Mouse (Mus musculus): ENCODE results near the gene Kcnk10. TPM values are rescaled to one million over a fixed set of nuclear protein-coding genes. Genes with fewer than 3 reads are reported as not detected.

The Kcnk10 gene
- total RNA-seq, 2 experiments from 2014 or later, result not detected

DNA sequence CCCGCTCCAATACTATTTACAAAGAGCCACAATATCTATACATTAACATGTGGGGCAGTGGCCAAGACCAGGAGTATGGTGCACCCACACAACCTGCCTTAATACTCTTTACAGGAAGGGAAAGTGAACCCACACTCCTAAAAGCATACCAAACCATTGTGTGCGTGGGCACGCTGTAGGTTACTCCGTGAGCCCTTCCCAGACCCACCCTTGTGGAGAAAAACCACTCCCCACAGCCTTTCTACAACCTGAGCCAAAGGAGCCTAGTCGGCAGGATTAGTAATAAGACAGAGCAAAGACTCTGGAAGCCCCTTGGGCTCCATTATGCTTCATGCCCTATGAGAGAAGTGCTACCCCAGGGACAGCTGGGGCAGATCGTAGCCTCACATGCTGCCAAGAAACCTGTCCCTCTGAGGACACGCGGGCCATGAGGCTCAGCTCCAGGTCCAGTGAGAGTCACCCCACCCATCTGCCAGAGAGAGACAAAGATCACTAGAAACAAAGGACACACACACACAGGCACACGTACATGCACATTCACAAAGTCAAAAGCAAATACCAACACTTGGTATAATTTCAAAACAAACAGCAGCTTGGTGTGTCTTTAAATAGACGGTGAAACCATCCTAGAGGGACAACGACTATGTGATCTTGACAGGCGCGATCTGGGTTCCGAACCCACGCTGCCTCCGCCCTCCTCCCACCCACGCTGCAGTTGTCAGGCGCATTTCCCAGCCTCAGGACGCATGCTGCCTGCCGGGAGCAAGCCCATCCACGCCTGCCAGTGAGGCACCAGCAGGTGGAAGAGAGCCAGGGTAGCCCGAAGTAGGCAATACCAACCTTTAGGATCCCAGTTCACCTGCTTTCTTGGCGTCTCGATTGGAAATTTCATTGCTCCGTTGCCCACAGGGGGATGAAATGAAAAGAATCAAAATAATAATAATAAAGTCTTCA lies 4.5 kb downstream of the Kcnk10 start:
- no peak for ATAC-seq (replicated peaks; ENCODE audit: low FRiP score, poor library complexity, severe bottlenecking)

DNA sequence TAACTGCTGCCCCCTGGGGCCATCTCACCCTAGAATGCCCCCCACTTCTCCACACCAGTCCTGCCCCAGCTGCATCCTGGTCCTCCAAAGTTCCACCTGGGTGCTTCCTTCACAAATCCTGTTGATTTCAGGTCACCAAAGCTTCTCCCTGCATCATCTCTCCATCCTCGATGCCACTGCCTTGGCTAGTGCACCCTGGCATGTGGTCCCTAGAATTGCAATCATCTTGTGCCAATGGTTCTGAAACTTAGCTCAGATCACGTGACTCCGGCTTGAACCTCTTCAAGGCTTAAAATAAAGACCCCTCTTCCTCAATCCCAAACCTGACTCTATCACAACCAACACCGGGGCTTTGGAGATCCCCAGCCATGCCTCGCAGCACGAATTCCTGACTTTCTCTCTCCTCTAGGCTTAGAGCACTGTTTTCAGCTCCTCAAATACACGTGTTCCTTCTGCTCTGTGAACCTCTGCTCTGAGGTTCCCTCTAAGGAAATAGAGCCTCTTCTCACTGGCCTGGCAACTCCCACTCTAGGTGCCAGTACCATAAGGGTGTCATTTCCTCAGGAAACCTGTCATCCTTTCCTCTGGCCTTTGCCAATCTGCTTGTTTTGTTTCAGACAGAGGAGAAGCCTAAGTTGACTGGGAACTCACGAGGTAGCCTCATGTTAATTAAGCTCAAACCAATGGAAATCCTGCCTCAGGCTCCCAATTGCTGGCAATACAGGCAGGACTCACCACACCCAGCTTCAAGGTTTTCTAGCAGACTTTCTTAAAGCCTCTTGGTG lies 6.0 kb downstream of the Kcnk10 start:
- no peak for ATAC-seq (replicated peaks; ENCODE audit: low FRiP score, poor library complexity, severe bottlenecking)

DNA sequence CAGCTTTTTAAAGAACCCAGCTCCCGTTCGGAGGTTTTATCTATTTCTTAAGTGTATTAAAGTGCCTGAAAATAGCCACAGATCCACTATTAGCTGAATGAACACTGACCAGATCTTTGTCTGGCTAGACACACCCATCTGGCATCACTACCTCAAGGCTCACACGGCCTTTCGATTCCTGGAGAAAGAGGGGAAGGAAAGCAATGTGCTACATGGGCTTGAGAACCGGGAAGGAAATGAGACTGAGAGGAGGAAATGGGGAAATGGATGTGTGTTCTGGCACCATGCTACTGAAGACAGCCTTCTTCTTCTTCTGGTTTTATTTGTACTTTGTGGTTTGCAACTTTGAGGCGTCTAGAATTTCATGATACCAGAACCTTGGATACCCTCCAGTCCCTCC lies 8.7 kb downstream of the Kcnk10 start:
- no peak for ATAC-seq (replicated peaks; ENCODE audit: low FRiP score, poor library complexity, severe bottlenecking)

DNA sequence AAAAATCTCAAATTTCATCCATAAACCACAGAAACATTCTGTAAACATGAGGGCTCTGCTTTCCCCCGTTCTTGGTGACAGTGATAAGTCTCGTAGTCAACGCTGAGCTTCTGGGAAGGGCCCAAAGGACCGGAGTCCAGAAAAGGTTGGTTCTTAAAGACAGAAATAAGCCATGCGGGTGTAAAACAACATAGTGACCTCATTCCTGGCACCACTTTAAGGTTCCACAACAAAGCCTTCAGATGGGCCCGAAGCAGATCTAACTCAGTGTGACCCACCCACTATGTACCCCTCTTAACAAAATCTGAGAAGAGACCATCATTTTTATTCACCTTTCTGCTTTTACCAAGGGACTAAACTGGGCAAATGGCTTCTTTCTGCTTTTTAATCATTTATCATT lies 10.2 kb downstream of the Kcnk10 start:
- ATAC-seq (replicated peaks; ENCODE audit: low FRiP score, poor library complexity, severe bottlenecking), result no peak

DNA sequence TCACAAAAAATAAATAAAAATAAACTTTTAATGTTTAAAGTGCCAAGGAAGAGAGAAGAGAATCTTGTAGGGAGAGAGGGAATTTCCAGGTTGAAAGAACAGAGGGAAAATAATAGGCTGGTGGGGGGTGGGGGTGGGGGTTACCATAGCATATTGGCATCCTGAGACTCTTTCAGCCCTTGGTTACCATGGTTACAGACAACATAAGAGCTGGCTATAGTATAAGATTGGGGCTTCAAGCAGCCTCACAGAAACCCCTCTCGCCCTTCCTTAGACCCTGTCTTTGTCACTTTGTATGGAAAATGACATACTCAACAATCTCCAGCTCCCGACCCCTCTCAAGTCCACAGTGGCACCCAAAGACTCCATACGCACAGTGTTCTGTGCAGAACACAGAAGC lies 13.7 kb downstream of the Kcnk10 start:
- ATAC-seq (replicated peaks; ENCODE audit: low FRiP score, poor library complexity, severe bottlenecking), result no peak

DNA sequence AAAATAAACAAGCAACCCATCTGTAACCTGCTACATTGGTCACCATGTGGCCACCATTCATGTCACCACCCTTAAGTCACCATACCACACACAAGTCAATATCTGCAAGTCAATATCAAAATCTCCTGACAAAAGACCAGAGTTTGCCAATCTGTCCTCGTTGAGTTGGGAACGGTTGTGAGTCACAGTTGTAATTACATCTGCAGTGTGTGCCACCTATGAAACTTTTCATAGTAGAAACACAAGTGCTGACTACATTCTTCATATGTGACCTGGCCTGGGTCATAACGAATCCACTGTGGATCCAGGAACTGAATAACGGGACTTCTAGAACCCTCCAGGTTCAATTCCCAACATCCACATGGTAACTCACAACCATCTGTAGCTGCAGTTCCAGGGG lies 14.8 kb downstream of the Kcnk10 start:
- ATAC-seq (replicated peaks; ENCODE audit: low FRiP score, poor library complexity, severe bottlenecking), result no peak

DNA sequence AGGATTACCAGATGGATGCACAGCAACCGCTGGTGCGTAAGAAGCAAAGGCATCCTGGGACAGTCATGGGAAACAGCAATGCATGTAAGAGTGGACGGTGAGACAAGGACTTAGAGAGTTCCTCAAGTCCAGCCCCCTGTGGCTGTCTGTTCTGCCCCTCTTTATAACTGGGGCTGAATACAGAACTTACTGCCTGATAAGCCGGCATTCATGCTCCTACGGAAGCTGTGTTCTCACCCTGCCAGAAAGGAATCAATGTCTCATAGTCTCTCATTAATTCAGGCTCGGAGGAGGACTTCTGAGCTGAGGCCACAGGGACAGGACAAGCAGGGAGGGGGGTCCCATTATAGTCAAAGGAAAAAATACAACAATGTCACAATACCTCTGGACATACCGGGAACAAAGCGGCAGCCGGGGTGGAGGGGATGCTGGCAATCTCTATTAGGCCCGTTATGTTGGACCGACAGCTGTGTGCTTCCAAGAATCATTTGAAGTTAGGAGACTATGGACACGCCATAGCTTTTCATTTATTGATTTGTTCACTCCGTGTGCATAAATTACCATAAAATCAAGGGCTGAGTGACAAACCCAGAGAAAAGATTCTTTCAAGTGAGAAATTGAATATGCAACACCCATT lies 15.7 kb downstream of the Kcnk10 start:
- ATAC-seq (replicated peaks; ENCODE audit: low FRiP score, poor library complexity, severe bottlenecking), result no peak

DNA sequence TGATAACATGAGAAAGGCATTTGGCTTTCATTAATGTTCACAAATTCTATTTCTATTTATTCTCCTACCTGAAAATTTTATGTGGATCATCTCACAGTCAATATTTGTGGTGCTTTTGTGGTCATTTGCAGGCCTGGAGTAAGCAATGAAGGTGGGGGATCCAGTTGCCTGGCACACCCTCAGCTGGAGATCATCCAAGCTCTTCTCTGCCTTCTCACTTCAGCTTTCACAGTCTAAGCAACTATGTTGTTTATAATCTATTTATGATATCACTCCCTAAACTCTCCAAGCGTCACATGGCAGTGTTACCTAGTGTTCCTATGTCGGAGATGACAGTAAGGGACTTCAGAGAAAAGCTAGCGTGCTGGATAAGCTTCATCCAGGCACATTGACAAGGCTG lies 18.1 kb downstream of the Kcnk10 start:
- ATAC-seq (replicated peaks; ENCODE audit: low FRiP score, poor library complexity, severe bottlenecking), result no peak

DNA sequence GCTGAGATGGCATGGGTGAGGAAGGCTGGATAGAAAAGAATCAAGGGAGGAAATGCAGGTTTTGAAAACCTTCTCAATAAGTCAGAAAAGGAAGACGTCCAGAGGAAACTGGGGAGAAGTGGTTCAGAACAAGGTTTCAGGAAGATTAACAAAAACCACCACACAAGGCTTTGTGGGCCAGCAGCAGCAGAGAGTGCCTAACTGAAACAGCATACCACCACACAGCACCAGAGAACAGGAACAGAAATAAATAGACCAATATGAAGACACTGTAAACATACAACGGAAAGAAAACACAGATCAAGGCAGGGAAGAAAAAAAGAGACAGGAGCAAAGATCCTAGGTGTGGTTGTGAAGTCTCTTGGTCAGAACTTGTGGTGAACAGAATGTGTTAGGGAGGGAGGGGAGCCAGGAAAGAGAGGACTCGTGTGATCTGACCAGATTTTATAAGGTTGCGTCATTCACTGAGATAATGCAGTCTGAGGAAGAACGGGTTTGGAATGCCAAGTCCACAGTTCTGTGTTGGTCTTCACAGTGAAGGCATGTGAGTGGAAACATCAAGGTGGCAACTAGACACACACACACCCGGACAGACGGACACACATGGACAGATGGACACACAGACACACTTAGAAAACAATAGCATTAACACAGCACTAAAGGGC lies 21.0 kb downstream of the Kcnk10 start:
- no peak for ATAC-seq (replicated peaks; ENCODE audit: low FRiP score, poor library complexity, severe bottlenecking)

DNA sequence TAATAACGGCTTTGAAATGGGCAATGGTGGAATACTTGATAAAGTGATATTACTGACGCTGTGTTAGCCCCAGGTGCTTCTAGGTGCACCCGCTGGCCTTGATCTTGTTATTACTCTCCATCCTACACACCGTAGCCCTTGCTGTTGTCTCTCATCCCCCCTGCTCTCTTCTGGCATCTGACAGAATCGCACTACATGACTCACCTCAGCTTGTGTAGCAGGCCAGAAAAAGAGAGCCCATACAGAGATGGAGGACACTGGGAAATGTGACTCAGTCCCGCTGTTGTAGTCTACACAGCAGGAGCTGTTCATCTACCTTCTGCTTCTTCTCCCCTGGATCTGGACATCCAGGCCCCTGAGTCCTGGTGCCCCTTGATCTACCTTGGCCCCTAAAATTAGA lies 28.1 kb downstream of the Kcnk10 start:
- ATAC-seq (replicated peaks; ENCODE audit: low FRiP score, poor library complexity, severe bottlenecking), result no peak

DNA sequence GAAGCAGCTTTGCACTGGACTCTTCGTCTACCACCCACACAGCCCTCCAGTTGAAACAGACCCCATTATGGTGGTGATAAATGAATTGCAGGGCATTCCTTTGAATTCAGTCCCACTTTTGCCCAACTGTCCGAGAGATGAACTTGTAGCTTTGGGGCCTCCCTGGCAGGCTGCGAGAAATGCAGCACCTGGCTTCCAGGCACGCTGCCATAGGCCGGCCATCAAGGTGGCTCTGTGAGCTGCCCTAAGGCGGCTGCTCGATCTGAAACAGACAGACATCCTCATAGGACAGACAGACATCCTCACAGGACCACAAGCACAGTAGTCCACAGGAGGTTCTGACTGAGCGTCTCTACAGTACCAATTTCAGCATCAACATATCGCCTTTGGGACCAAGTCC lies 30.0 kb downstream of the Kcnk10 start:
- no peak for ATAC-seq (replicated peaks; ENCODE audit: low FRiP score, poor library complexity, severe bottlenecking)

DNA sequence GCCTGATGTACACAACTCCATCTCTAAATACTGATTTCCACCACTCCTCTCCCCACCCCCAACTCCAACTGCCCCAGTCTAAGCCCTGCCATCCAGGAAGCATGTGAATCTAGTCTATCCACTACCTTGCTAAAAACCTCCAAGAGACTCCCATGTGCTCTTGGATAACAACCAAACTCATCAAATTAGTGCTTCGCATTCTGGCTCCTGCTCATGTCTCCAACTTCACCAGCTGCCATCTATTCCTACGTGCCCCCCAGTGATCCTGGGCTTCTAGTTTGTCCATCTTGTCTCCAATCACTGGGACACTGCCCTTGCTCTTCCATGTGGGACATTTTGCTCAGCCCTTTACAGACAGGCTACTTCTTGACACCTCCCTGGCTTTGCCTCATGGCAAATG lies 32.2 kb downstream of the Kcnk10 start:
- ATAC-seq (replicated peaks; ENCODE audit: low FRiP score, poor library complexity, severe bottlenecking), result no peak

DNA sequence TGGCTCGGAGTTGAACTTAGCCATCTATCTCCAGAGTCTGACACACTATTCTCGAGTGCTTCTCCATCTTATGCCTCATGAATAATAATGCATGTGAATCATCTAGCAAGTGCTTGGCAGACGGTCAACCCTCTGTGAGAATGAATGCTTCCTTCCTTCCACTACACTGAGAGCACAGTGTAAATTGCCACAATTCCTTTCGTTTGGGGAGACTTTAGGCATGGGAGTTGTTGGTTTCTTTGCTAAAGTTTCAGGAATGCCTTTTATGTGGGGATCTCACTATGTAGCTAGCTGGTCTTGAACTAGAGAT lies 32.9 kb downstream of the Kcnk10 start:
- no peak for ATAC-seq (replicated peaks; ENCODE audit: low FRiP score, poor library complexity, severe bottlenecking)

DNA sequence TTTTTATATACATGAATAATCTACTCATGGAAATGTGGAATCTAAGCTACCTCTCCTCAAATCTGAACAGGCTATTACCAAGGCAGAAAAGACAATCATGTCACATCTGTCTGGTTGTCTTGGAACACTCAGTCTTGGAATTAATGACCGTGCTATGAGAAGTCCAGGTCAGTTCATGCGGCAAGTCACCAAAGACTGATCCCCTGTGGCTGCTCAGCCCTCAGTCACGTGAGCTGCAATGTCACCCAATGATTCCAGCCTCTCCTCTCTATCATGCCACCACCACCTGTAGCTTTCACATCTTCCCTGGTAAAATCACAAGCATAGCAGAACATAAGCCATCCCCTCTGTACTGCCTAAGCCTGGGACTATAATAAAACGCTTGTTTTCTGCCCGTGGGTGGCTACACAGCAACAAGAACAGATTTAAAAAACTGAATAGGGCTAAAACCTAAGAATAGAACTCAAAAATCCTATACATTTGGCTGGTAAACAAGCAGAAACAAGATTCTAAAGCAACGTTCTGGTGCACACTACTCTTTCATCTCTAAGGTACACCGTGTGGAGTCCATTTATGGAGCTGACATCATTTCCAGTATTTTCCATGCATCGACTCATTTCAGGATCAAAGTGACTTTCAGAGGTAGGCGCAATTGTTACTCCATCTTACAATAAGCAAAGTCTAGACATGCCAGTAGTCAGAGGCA lies 33.4 kb downstream of the Kcnk10 start:
- ATAC-seq (replicated peaks; ENCODE audit: low FRiP score, poor library complexity, severe bottlenecking), result no peak

DNA sequence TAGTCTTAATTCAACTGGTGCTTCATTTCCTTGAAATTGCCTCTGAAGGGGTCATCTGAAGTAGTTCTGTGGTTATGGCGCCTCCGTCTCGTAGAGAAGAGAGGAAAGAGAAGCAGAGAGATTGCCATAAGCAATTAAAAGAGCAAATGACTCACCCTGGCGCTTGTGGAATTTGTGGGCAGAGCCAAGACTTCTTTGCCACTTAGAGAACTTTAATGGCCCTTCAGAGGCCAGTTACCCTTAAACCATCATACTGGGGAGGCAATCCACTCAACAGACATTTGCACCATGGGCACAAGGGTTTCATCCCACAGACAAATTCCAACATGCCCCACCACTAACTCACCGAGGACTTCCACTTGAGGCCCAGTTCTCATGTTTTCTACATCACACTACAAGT lies 41.4 kb downstream of the Kcnk10 start:
- ATAC-seq (replicated peaks; ENCODE audit: low FRiP score, poor library complexity, severe bottlenecking), result no peak

DNA sequence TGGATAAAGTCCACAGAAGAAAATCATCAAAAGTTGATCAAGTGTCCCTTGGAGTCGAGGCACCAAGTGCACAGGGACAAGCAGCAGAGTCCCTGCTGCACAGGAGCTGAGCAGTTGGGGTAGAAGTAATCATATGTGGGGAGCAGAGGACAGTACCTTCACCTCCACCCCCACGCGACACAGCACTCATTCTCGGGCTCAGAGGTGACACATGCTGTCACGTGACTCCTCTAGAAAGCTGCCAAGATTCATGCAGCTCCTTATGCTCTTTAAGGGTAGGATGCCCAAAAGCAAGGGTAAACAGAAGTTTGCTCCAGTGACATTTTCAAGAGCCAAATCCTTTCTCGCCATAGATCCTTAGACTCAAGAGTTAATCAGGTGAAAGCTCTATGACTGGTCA lies 42.1 kb downstream of the Kcnk10 start:
- no peak for ATAC-seq (replicated peaks; ENCODE audit: low FRiP score, poor library complexity, severe bottlenecking)

DNA sequence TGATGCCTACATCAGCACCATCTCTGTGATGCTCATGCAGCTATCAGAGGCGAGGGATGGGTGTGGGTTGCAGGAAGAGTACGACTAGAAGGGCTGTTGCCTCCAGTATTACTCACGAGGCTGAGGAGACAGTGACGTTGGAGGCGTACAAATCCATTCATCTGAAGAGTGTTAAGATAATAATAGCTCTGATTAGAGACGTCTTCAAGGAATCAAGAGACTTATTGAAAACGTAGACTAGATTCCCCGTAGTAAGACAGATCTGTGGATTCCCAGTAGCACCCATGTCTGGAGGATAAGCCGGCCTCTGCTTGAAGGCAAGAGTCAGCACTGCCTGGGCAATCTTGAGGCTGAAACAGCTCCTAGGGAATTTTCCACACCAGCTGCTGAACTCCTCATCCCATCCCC lies 42.6 kb downstream of the Kcnk10 start:
- ATAC-seq (replicated peaks; ENCODE audit: low FRiP score, poor library complexity, severe bottlenecking), result no peak

DNA sequence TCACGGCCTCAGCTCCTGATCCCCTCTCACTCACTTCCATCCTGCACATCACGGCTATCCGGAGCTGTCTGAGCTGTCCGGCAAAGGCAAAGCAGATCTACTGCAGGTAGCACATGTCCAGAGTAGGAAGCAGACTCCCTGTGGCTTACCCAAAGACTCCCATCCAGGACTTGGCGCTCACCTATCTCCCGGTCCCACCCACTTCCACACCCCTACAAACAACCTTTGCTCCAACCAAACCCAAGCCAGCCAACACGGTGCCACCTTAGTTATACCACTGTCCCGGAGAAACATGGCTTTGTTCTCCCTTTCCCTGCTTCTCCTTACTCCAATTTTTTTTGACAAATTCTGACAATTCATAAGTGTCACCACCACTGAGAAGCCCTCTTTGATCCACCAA lies 49.5 kb downstream of the Kcnk10 start:
- no peak for ATAC-seq (replicated peaks; ENCODE audit: low FRiP score, poor library complexity, severe bottlenecking)

DNA sequence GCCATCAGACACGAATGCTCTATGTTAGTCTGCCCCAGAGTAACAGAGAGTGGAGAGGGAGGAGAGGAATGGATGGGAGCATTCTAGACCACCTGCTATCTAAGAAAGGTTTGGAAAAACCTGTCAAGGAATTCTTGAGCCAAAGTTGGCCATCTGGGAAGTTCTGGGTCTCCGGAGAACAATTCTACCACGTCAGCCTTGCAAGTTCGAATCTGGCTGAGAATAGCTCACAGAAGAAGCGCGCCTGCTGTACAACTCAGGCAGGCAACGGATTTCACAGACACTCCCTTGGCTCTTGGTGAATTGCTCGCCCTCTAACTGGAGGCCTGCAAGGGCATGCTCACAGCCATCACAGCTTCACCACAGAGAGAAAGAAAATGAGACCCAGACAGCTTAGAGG lies 52.7 kb downstream of the Kcnk10 start:
- ATAC-seq (replicated peaks; ENCODE audit: low FRiP score, poor library complexity, severe bottlenecking), result no peak

Data from erythroid progenitor cell, adult 5-6 weeks (primary cell).